Mouse (Mus musculus) forebrain, embryonic 15.5 days (tissue): ENCODE measurements around the gene Slc24a4. TPM values are rescaled to one million over a fixed set of nuclear protein-coding genes. Genes with fewer than 3 reads are reported as not detected.
"Not testable (repeated sequence)": the region's sequence is repeated elsewhere in the genome, so short reads cannot be mapped to it uniquely, and the experiment has no call there.

Experiments used
- ATAC-seq: fragments of 200-750 bp; cut with Nextera tagmentation; replicated peaks from 2 replicates; pipeline ENCODE4 v1.8.0; 2017; ENCODE audit warnings: mild to moderate bottlenecking, moderate TSS enrichment, moderate library complexity
- H3K27ac ChIP-seq: fragments of 300-500 bp; sonication (generic); replicated peaks from 2 replicates; pipeline ENCODE4 v1.5.1; 2015; ENCODE audit warnings: mild to moderate bottlenecking, inconsistent platforms
- H3K27me3 ChIP-seq: fragments of 300-500 bp; sonication (generic); 2 replicates; pipeline ENCODE4 v1.6.1; 2015; ENCODE audit warnings: inconsistent platforms
- H3K36me3 ChIP-seq: fragments of 300-500 bp; sonication (generic); 2 replicates; pipeline ENCODE4 v1.6.1; 2015; ENCODE audit warnings: mild to moderate bottlenecking, inconsistent platforms
- H3K4me1 ChIP-seq: fragments of 300-500 bp; sonication (generic); 2 replicates; pipeline ENCODE4 v1.6.1; 2015; ENCODE audit warnings: inconsistent platforms
- H3K4me2 ChIP-seq: fragments of 300-500 bp; sonication (generic); replicated peaks from 2 replicates; pipeline ENCODE4 v1.6.1; 2015; ENCODE audit warnings: mild to moderate bottlenecking, inconsistent platforms
- H3K4me3 ChIP-seq: fragments of 300-500 bp; sonication (generic); 2 replicates; pipeline ENCODE4 v1.5.1; 2015; ENCODE audit warnings: mild to moderate bottlenecking, inconsistent platforms
- H3K9ac ChIP-seq: fragments of 300-500 bp; sonication (generic); replicated peaks from 2 replicates; pipeline ENCODE4 v1.6.1; 2015; ENCODE audit warnings: mild to moderate bottlenecking, inconsistent platforms
- H3K9me3 ChIP-seq: fragments of 300-500 bp; sonication (generic); 2 replicates; pipeline ENCODE4 v1.6.1; 2016; ENCODE audit warnings: inconsistent platforms
- WGBS: fragments of 180-500 bp; shearing (Covaris S2); methylation state at CpG from one replicate; pipeline ENCODE4 v1.1.7; 2015; ENCODE audit warnings: mixed read lengths; 5-methylcytosine and 5-hydroxymethylcytosine counted together
- polyA plus RNA-seq: library from polyadenylated mRNA; unstranded; fragments of >200 nt; fragmentation: Nextera tagmentation; extraction: Ambion mirVana; gene quantifications from 2 replicates; pipeline ENCODE4 v1.2.1, GENCODE M21; 2015

Gene Slc24a4
- polyA plus RNA-seq, 1 experiment from 2014 or later, result 1.2 TPM

GRCm38 (mm10) chr12:102255012-102255411 is 126.5 kb downstream of the Slc24a4 start:
- ATAC-seq, result no peak
- H3K9ac ChIP-seq, result no peak overlapping the region
- no peaks in the 10 kb centered on the region for H3K36me3 ChIP-seq
- no peak overlapping the region for H3K4me3 ChIP-seq
- H3K4me2 ChIP-seq, result no peak overlapping the region
- H3K4me1 ChIP-seq, result peaks cover 11% of the 10 kb centered on the region
- H3K27ac ChIP-seq, result no peak overlapping the region
- no peaks in the 10 kb centered on the region for H3K27me3 ChIP-seq
- no peaks in the 10 kb centered on the region for H3K9me3 ChIP-seq

GRCm38 (mm10) chr12:102258522-102259112 is 130.1 kb downstream of the Slc24a4 start:
- Histone ChIP-seq H3K4me3 (no peak overlapping the region), H3K9ac (no peak overlapping the region), H3K4me2 (no peak overlapping the region), H3K27ac (no peak overlapping the region), H3K4me1 (no peaks in the 10 kb centered on the region), H3K27me3 (no peaks in the 10 kb centered on the region), H3K9me3 (no peaks in the 10 kb centered on the region), H3K36me3 (no peaks in the 10 kb centered on the region)
- ATAC-seq, result no peak
- WGBS, result 81% methylated on average over 3 of the region's 3 CpGs

DNA sequence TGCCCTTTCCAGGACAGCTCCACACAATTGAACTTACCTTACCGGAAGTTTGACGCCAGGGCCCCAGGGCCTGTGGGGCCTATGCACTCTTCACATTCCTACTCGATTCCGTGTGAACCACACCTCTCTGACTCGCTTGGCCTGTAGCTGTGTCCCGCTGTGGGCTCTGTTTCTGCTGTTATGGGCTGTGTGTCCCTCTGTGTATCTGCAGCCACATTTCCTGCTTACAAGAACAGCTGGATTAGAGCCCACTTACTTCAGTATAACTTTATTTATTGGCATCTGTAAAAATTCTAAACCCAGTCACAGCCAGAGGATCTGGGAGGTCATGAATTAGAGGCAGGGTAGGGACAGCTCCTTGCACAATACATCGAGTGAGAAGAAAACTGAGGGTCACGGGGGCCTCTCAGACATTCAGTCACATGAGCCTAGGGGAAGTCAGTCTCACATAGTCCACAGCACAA is 133.4 kb downstream of the Slc24a4 start:
- Histone ChIP-seq H3K4me1 (no peaks in the 10 kb centered on the region), H3K27me3 (no peaks in the 10 kb centered on the region), H3K9me3 (no peaks in the 10 kb centered on the region), H3K9ac (no peak overlapping the region), H3K36me3 (no peaks in the 10 kb centered on the region), H3K4me2 (no peak overlapping the region), H3K27ac (no peak overlapping the region), H3K4me3 (no peak overlapping the region)
- no peak for ATAC-seq
- WGBS, result 72% methylated on average over 8 of the region's 8 CpGs

DNA sequence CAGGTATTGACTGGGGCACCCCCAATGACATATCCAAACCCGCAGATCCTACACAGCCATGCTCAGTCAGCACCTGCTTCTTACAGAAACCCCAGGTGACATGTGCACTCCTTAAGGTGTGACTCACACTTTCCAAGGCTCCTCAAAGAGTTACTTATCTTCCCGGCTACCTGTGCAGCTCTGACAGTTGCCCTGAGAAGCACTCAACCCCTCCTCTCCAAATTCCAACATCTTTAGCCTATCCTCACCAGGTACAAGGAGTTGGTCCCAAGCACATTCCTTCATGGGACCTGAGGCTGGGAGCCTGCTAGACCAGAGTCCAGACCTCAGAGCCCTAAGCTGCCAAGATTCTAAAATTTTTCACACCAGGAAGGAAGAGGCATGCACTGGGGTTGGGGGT is 134.3 kb downstream of the Slc24a4 start:
- Histone ChIP-seq H3K4me3 (no peak overlapping the region), H3K27ac (no peak overlapping the region), H3K36me3 (no peaks in the 10 kb centered on the region), H3K27me3 (no peaks in the 10 kb centered on the region), H3K9ac (no peak overlapping the region), H3K4me2 (no peak overlapping the region), H3K4me1 (no peaks in the 10 kb centered on the region), H3K9me3 (no peaks in the 10 kb centered on the region)
- WGBS, result 78% methylated on average over 2 of the region's 2 CpGs
- ATAC-seq, result no peak

- Histone ChIP-seq H3K9ac (no peak overlapping the region), H3K27me3 (no peaks in the 10 kb centered on the region), H3K36me3 (no peaks in the 10 kb centered on the region), H3K4me2 (no peak overlapping the region), H3K4me3 (no peak overlapping the region), H3K4me1 (no peaks in the 10 kb centered on the region), H3K27ac (no peak overlapping the region), H3K9me3 (no peaks in the 10 kb centered on the region)
- no peak for ATAC-seq
Observed at GRCm38 (mm10) chr12:102263249-102263648, 134.7 kb downstream of the Slc24a4 start.

- H3K36me3 ChIP-seq, result no peaks in the 10 kb centered on the region
- 85% methylated on average over 8 of the region's 8 CpGs for WGBS
- no peak overlapping the region for H3K4me2 ChIP-seq
- no peak overlapping the region for H3K4me3 ChIP-seq
- no peak for ATAC-seq
- no peaks in the 10 kb centered on the region for H3K9me3 ChIP-seq
- H3K27ac ChIP-seq, result no peak overlapping the region
- no peak overlapping the region for H3K9ac ChIP-seq
- H3K4me1 ChIP-seq, result no peaks in the 10 kb centered on the region
- H3K27me3 ChIP-seq, result no peaks in the 10 kb centered on the region
Observed at GRCm38 (mm10) chr12:102266433-102266832, 137.9 kb downstream of the Slc24a4 start.

- Histone ChIP-seq H3K36me3 (no peaks in the 10 kb centered on the region), H3K4me1 (no peaks in the 10 kb centered on the region), H3K27me3 (no peaks in the 10 kb centered on the region), H3K27ac (no peak overlapping the region), H3K4me3 (no peak overlapping the region), H3K4me2 (no peak overlapping the region), H3K9me3 (no peaks in the 10 kb centered on the region), H3K9ac (no peak overlapping the region)
- 53% methylated on average over 2 of the region's 2 CpGs for WGBS
- ATAC-seq, result no peak
Observed at GRCm38 (mm10) chr12:102269144-102269543, 140.6 kb downstream of the Slc24a4 start.

GRCm38 (mm10) chr12:102270776-102271405 is 142.4 kb downstream of the Slc24a4 start:
- 86% methylated on average over 6 of the region's 6 CpGs for WGBS
- no peaks in the 10 kb centered on the region for H3K36me3 ChIP-seq
- H3K9me3 ChIP-seq, result no peaks in the 10 kb centered on the region
- H3K27ac ChIP-seq, result no peak overlapping the region
- no peak overlapping the region for H3K4me3 ChIP-seq
- no peak overlapping the region for H3K4me2 ChIP-seq
- no peaks in the 10 kb centered on the region for H3K27me3 ChIP-seq
- H3K9ac ChIP-seq, result no peak overlapping the region
- no peak for ATAC-seq
- no peaks in the 10 kb centered on the region for H3K4me1 ChIP-seq

- no peaks in the 10 kb centered on the region for H3K9me3 ChIP-seq
- H3K36me3 ChIP-seq, result no peaks in the 10 kb centered on the region
- H3K27ac ChIP-seq, result no peak overlapping the region
- H3K4me3 ChIP-seq, result no peak overlapping the region
- no peak for ATAC-seq
- no peak overlapping the region for H3K9ac ChIP-seq
- 78% methylated on average over 4 of the region's 4 CpGs for WGBS
- H3K4me2 ChIP-seq, result no peak overlapping the region
- H3K27me3 ChIP-seq, result no peaks in the 10 kb centered on the region
- H3K4me1 ChIP-seq, result no peaks in the 10 kb centered on the region
Observed at GRCm38 (mm10) chr12:102271447-102271846, 142.9 kb downstream of the Slc24a4 start.

DNA sequence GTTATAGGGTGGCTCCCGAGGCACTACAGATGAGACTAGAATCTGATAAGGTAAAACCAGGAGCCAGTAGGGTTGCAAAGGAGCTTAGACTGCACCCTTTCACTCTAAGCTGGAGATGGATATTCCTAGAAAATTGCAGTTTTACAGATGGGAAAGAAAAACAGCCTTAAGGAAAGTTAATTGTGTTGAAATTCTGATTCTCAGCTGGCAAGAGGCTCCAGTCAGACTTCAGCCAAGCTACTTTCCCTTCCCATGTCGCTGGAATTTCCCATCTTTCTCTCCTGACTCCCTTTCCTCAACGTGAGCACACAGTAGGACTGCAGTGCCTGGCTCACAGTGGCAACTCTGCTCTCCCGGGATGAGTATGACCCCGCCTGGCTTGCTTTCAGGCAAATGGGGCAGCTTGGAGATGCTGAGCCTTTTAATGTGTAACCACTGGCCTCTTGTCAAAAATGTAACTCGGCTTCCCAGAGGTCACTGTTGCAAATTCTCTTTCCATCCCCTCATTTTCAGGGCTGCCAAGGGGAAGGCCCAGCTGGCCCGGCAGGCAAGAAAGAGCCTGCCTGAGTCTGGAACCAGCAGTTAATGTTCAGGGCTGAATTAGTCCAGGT is 147.4 kb downstream of the Slc24a4 start:
- H3K4me3 ChIP-seq, result no peak overlapping the region
- H3K36me3 ChIP-seq, result no peaks in the 10 kb centered on the region
- H3K27me3 ChIP-seq, result no peaks in the 10 kb centered on the region
- H3K9me3 ChIP-seq, result no peaks in the 10 kb centered on the region
- H3K27ac ChIP-seq, result no peak overlapping the region
- no peak for ATAC-seq
- H3K4me1 ChIP-seq, result no peaks in the 10 kb centered on the region
- H3K4me2 ChIP-seq, result no peak overlapping the region
- 68% methylated on average over 7 of the region's 7 CpGs for WGBS
- H3K9ac ChIP-seq, result no peak overlapping the region

GRCm38 (mm10) chr12:102280290-102280689 is 151.8 kb downstream of the Slc24a4 start:
- not testable (repeated sequence) for H3K9me3 ChIP-seq, H3K4me3 ChIP-seq, ATAC-seq, H3K9ac ChIP-seq, H3K27me3 ChIP-seq, H3K36me3 ChIP-seq, H3K4me2 ChIP-seq, H3K27ac ChIP-seq
- WGBS, result 74% methylated on average over 4 of the region's 4 CpGs
- H3K4me1 ChIP-seq, result peaks cover 17% of the 10 kb centered on the region

- no peak overlapping the region for H3K9ac ChIP-seq
- no peak for ATAC-seq
- WGBS, result 40% methylated on average over 7 of the region's 7 CpGs
- no peak overlapping the region for H3K4me3 ChIP-seq
- peaks cover 17% of the 10 kb centered on the region for H3K4me1 ChIP-seq
- no peak overlapping the region for H3K4me2 ChIP-seq
- H3K36me3 ChIP-seq, result no peaks in the 10 kb centered on the region
- no peak overlapping the region for H3K27ac ChIP-seq
- H3K27me3 ChIP-seq, result no peaks in the 10 kb centered on the region
- no peaks in the 10 kb centered on the region for H3K9me3 ChIP-seq
Observed at GRCm38 (mm10) chr12:102280867-102281503, 152.5 kb downstream of the Slc24a4 start.
